Mouse (Mus musculus): ENCODE data around the gene Atg2b. TPM values are rescaled to one million over a fixed set of nuclear protein-coding genes. Genes with fewer than 3 reads are reported as not detected.

Atg2b gene
- total RNA-seq, 2 experiments from 2014 or later: 24.2 to 28.3 TPM

GRCm38 (mm10) chr12:105597135-105597534 lies 87.9 kb downstream of the Atg2b start:
- no peak for DNase-seq

- no peak for DNase-seq
Observed at GRCm38 (mm10) chr12:105593471-105593870, 91.5 kb downstream of the Atg2b start.

DNA sequence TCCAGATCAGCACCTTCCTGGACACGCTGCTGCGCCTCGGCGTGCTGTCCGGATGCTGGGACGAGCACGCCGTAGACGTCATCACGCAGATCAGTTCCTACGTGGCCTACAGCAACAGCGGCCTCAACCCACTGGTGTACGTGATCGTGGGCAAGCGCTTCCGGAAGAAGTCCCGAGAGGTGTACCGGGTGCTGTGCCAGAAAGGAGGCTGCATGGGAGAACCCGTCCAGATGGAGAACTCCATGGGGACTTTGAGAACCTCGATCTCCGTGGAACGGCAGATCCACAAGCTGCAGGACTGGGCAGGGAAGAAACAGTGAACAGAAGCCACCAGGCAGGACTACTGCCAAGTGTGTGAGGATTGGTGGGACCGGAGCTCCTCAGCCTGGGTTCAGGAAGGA lies 92.7 kb downstream of the Atg2b start:
- no peak for DNase-seq

DNA sequence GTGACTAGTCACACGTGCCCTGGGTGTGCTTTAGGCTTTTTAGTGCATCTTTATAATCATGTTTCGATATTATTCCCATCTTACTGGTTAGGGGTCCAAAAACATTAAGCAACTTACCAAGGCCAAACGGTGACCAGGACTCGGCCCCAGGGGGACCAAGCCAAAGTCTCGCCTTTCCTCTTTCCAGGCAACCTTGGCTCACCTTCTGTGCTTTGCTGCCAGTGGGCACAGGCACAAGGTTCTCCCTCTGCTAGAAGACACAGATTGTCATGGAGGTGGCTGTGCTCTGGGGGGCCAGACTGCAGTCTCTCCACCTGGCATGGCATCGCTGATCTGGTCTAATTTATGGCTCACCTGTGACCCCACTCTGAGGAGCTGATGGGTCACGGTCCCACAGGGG lies 94.2 kb downstream of the Atg2b start:
- peak; percentile 67 for DNase-seq

GRCm38 (mm10) chr12:105587526-105587925 lies 97.5 kb downstream of the Atg2b start:
- peak; percentile 65 for DNase-seq

DNA sequence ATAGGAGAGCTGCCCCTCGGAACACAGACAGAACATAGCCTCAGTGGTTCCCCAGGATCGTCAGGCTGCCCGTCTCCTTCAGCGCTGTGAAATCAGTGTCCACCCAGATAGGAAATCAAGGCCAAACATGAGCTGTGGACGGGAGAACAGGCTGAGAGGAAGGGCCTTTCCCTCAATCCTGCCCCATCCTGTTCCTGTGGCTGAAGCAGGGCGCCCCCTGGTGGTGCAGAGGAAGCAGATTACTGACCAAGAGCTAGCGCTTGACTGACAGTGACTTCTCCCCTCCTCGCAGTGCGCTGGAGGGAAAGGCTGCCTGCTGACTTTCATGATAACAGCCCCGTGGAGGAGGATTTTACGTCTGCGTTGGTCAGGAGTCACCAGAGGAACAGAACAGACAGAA lies 100.2 kb downstream of the Atg2b start:
- DNase-seq: peak; percentile 88

DNA sequence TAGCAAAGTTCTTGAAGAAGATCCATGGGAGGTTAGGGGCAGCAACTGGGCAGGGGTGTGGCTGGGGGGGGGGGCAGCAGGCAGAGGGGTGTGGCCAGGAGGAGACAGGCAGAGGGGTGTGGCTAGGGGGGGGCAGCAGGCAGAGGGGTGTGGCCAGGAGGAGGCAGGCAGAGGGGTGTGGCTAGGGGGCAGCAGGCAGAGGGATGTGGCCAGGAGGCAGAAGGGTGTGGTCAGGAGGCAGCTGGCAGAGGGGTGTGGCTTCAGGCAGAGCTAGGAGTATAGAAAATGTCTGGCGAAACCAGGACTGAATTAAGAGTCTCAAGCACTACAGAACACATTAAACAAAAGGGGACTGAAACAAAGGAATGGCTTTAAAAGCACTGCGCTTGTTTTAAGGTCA lies 101.5 kb downstream of the Atg2b start:
- no peak for DNase-seq

GRCm38 (mm10) chr12:105582486-105582885 lies 102.5 kb downstream of the Atg2b start:
- no peak for DNase-seq

GRCm38 (mm10) chr12:105580490-105580889 lies 104.5 kb downstream of the Atg2b start:
- DNase-seq: no peak

- DNase-seq: no peak
Observed at GRCm38 (mm10) chr12:105574356-105574755, 110.7 kb downstream of the Atg2b start.

DNA sequence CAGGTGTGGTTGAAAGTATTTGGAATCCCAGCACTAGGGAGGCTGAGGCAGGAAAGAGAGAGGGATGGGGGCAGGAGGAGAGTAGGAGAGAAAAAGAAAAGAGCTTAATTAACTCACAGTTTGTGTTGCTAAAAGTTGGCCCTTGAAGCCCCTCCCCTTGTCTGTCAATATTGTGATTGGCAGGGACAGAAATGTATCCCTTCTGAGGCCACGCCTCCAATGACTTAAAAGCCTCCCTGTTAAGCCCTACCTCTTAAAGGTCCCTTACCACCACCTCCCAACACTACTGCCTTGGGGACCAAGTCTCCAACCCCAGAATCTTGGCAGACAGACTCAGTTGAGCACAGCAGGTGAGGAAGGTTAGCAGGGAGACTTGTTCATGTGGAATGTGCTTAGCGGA lies 112.4 kb downstream of the Atg2b start:
- DNase-seq: no peak

DNA sequence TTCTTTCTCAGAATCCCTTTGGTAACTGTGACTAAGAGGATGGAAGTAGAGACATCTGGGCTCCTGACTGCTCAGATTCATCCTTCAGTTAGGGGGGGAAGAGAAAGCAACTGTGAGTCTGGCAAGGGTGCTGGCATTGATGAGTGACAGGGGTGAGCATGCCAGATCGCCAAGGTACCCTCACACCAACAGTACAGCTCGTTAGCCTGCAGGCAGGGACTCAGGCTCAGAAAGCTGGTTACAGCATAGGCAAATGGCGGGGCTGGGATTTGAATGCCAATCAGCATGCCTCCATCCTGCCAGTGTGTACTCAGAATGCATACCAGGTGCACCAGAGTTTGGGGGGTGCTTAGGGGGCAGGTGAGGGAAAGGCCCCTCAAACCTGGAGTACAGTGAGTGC lies 113.1 kb downstream of the Atg2b start:
- no peak for DNase-seq

Other genes with a start within 250 kb of the Atg2b start
- gene D430019H16Rik, start 231.4 kb downstream of the Atg2b start, total RNA-seq (2021): 1 to 10 TPM; 6.0 to 8.0 TPM
- gene Bdkrb2, start 122.0 kb downstream of the Atg2b start, total RNA-seq (2021): 10 to 100 TPM in 1 of 2 experiments, 1 to 10 TPM in 1; 7.4 to 11.6 TPM
- gene Bdkrb1, start 82.1 kb downstream of the Atg2b start, total RNA-seq (2021): not detected
- gene Gskip, start 382 bp downstream of the Atg2b start, total RNA-seq (2021): 10 to 100 TPM; 17.2 to 17.9 TPM
- under 1 TPM; 0.12 to 0.18 TPM for gene Ak7, start 20.8 kb upstream of the Atg2b start, total RNA-seq (2021)
- 100 to 1,000 TPM; 165 to 177 TPM for gene Papola, start 99.5 kb upstream of the Atg2b start, total RNA-seq (2021)

All from adrenal gland, postnatal 10 days (tissue).